Mouse (Mus musculus): ENCODE measurements around the gene Rad51d. TPM values are rescaled to one million over a fixed set of nuclear protein-coding genes. Genes with fewer than 3 reads are reported as not detected.

Gene Rad51d
- polyA plus RNA-seq, 2 experiments, result 3.5 to 6.8 TPM

DNA sequence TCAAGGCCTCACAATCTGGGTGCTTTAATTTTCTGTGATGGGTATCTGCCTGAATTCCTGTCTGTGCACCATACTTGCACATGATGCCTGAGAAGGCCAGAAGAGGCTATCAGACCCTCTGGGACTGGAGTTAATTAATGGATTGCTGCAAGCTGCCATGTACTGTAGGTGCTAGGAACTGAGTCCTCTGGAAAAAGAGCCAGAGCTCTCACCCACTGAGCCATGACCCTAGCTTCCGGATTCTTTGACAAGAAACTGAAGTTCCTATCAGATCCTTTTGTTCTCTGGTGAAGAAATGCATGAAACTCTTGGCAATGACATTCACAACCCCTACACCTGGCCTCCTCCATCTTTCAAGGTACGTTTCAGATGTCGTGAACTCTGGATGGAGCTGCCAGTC, 43.5 kb downstream of the Rad51d start:
- ATAC-seq (ENCODE audit: insufficient read depth), result no peak
- Histone ChIP-seq H3K9me3 (ENCODE audit: control insufficient read depth, low read length) (no peaks in the 10 kb centered on the region), H3K27me3 (ENCODE audit: control insufficient read depth, insufficient read depth, low read length) (no peaks in the 10 kb centered on the region), H3K4me1 (replicated peaks; ENCODE audit: control insufficient read depth in 2 of 2, insufficient read depth in 2 of 2, low read length in 1 of 2) (peaks cover 64 to 77% of the 10 kb centered on the region in 2 experiments), H3K27ac (peak overlapping the region; percentile 99), H3K4me2 (ENCODE audit: low read depth) (peak overlapping the region; percentile 100), H3K9ac (replicated peaks) (peak overlapping the region; percentile 96), H3K36me3 (replicated peaks; ENCODE audit: control insufficient read depth, insufficient read depth, low read depth) (0 out of 2 replicates have a peak, but pooled peaks cover 4% of the 10 kb centered on the region), H3K4me3 (ENCODE audit: insufficient read depth in 1 of 2, low read depth in 2 of 2, low read length in 2 of 2) (peak overlapping the region; percentile 30 to 35; a peak in 2 of 4 replicates)
- DNase-seq (ENCODE audit: low read depth in 3 of 3, low spot score in 3 of 3), result no peak
- TF ChIP-seq EP300 (IDR thresholded peaks at IDR 0.05; ENCODE audit: low read depth) (no peak), CTCF (IDR thresholded peaks at IDR 0.05; ENCODE audit: low read depth) (no peak)
- WGBS (ENCODE audit: insufficient replicate concordance), result 30% methylated on average over 3 of the region's 3 CpGs

DNA sequence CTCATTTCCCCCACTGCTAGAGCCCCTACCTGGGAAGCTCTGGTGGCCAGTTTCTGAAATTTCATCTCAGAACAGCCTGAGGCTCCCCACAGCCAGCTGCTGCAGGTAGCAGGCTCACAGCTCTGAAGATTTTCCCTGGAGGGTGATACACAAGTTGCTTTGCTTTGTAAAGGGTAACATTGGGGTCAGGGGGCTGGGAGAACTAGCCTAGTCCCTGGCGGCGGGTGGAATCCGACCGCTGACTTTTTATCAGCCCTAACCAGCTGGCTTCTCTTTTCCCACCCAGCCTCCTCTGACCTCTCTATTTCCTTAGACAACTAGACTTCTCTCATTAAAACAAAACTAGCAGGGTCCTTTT, 44.4 kb downstream of the Rad51d start:
- peak; percentile 86 for ATAC-seq (ENCODE audit: insufficient read depth)
- Histone ChIP-seq H3K4me1 (replicated peaks; ENCODE audit: control insufficient read depth in 2 of 2, insufficient read depth in 2 of 2, low read length in 1 of 2) (peaks cover 60 to 73% of the 10 kb centered on the region in 2 experiments), H3K9ac (replicated peaks) (peak overlapping the region; percentile 96), H3K4me2 (ENCODE audit: low read depth) (peak overlapping the region; percentile 100), H3K27ac (peak overlapping the region; percentile 99), H3K4me3 (ENCODE audit: insufficient read depth in 1 of 2, low read depth in 2 of 2, low read length in 2 of 2) (peak overlapping the region; percentile 67 to 86), H3K27me3 (ENCODE audit: control insufficient read depth, insufficient read depth, low read length) (no peaks in the 10 kb centered on the region), H3K36me3 (replicated peaks; ENCODE audit: control insufficient read depth, insufficient read depth, low read depth) (0 out of 2 replicates have a peak, but pooled peaks cover 4% of the 10 kb centered on the region), H3K9me3 (ENCODE audit: control insufficient read depth, low read length) (no peaks in the 10 kb centered on the region)
- DNase-seq (ENCODE audit: low read depth in 3 of 3, low spot score in 3 of 3), result peak; percentile 76 to 84 (median 82)
- TF ChIP-seq CTCF (IDR thresholded peaks at IDR 0.05; ENCODE audit: low read depth) (no peak), EP300 (IDR thresholded peaks at IDR 0.05; ENCODE audit: low read depth) (peak; percentile 90)
- 0% methylated on average over 4 of the region's 4 CpGs for WGBS (ENCODE audit: insufficient replicate concordance)

DNA sequence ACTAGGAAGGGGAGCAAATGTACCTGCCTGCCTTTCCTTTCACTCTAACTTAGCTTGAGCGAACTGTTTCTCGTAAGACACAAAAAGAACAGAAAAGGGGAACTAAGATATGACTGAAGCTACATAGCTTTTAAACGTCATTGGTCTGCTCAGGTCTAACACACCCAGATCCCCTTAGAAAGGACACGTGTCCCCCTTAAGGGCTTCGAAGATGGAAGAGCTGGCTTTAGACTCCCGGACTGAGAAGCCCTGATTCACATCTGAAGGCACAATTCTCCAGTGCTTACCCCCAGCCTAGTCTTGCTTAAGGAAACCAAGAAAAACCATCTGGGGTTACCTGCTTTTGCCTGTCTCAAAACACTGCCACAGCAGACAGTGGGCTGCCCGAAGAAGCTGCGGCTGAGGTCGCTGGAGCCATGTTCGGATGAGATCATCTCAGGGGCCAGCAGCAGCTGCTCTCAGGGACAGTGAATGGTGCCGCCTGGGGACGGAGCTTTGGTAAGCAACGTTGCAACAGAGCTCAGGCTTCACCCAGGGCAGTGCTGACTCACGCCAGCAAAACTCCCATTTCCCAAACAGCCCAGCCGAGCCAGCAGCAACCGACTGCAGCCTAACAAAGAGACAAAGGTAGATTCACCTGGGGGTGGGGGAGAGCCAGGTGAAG, 44.9 kb downstream of the Rad51d start:
- WGBS (ENCODE audit: insufficient replicate concordance), result 4% methylated on average over 16 of the region's 16 CpGs
- H3K36me3 ChIP-seq (replicated peaks; ENCODE audit: control insufficient read depth, insufficient read depth, low read depth), result 0 out of 2 replicates have a peak, but pooled peaks cover 4% of the 10 kb centered on the region
- TF ChIP-seq EP300 (IDR thresholded peaks at IDR 0.05; ENCODE audit: low read depth) (no peak), CTCF (IDR thresholded peaks at IDR 0.05; ENCODE audit: low read depth) (peak; percentile 81)
- H3K27ac ChIP-seq, result peak overlapping the region; percentile 99
- no peaks in the 10 kb centered on the region for H3K27me3 ChIP-seq (ENCODE audit: control insufficient read depth, insufficient read depth, low read length)
- peak overlapping the region; percentile 100 for H3K4me2 ChIP-seq (ENCODE audit: low read depth)
- DNase-seq (ENCODE audit: low read depth in 3 of 3, low spot score in 3 of 3) (peak; percentile 75 to 82 (median 80)), ATAC-seq (ENCODE audit: insufficient read depth) (peak; percentile 88)
- peak overlapping the region; percentile 67 to 86 for H3K4me3 ChIP-seq (ENCODE audit: insufficient read depth in 1 of 2, low read depth in 2 of 2, low read length in 2 of 2)
- peak overlapping the region; percentile 96 for H3K9ac ChIP-seq (replicated peaks)
- H3K4me1 ChIP-seq (replicated peaks; ENCODE audit: control insufficient read depth in 2 of 2, insufficient read depth in 2 of 2, low read length in 1 of 2), result peaks cover 60 to 73% of the 10 kb centered on the region in 2 experiments
- no peaks in the 10 kb centered on the region for H3K9me3 ChIP-seq (ENCODE audit: control insufficient read depth, low read length)

GRCm38 (mm10) chr11:82844771-82845414, 45.5 kb downstream of the Rad51d start:
- Histone ChIP-seq H3K9me3 (ENCODE audit: control insufficient read depth, low read length) (no peaks in the 10 kb centered on the region), H3K4me2 (ENCODE audit: low read depth) (peak overlapping the region; percentile 100), H3K27me3 (ENCODE audit: control insufficient read depth, insufficient read depth, low read length) (no peaks in the 10 kb centered on the region), H3K27ac (peak overlapping the region; percentile 99), H3K36me3 (replicated peaks; ENCODE audit: control insufficient read depth, insufficient read depth, low read depth) (0 out of 2 replicates have a peak, but pooled peaks cover 4% of the 10 kb centered on the region), H3K4me3 (ENCODE audit: insufficient read depth in 1 of 2, low read depth in 2 of 2, low read length in 2 of 2) (peak overlapping the region; percentile 67 to 86), H3K4me1 (replicated peaks; ENCODE audit: control insufficient read depth in 2 of 2, insufficient read depth in 2 of 2, low read length in 1 of 2) (peaks cover 60 to 70% of the 10 kb centered on the region in 2 experiments), H3K9ac (replicated peaks) (peak overlapping the region; percentile 96)
- WGBS (ENCODE audit: insufficient replicate concordance), result 38% methylated on average over 11 of the region's 11 CpGs
- no peak for TF ChIP-seq EP300 (IDR thresholded peaks at IDR 0.05; ENCODE audit: low read depth)
- TF ChIP-seq CTCF (IDR thresholded peaks at IDR 0.05; ENCODE audit: low read depth), result no peak
- no peak for DNase-seq (ENCODE audit: low read depth in 3 of 3, low spot score in 3 of 3)
- no peak for ATAC-seq (ENCODE audit: insufficient read depth)

GRCm38 (mm10) chr11:82838511-82838910, 51.9 kb downstream of the Rad51d start:
- Histone ChIP-seq H3K9ac (replicated peaks) (no peak overlapping the region), H3K4me3 (ENCODE audit: insufficient read depth in 1 of 2, low read depth in 2 of 2, low read length in 2 of 2) (no peak overlapping the region), H3K4me2 (ENCODE audit: low read depth) (no peak overlapping the region), H3K9me3 (ENCODE audit: control insufficient read depth, low read length) (no peaks in the 10 kb centered on the region), H3K27me3 (ENCODE audit: control insufficient read depth, insufficient read depth, low read length) (no peaks in the 10 kb centered on the region), H3K27ac (no peak overlapping the region), H3K36me3 (replicated peaks; ENCODE audit: control insufficient read depth, insufficient read depth, low read depth) (peaks cover 7% of the 10 kb centered on the region), H3K4me1 (replicated peaks; ENCODE audit: control insufficient read depth in 2 of 2, insufficient read depth in 2 of 2, low read length in 1 of 2) (peaks cover 28 to 40% of the 10 kb centered on the region in 2 experiments)
- TF ChIP-seq EP300 (IDR thresholded peaks at IDR 0.05; ENCODE audit: low read depth) (no peak), CTCF (IDR thresholded peaks at IDR 0.05; ENCODE audit: low read depth) (no peak)
- DNase-seq (ENCODE audit: low read depth in 3 of 3, low spot score in 3 of 3), result no peak
- no peak for ATAC-seq (ENCODE audit: insufficient read depth)
- WGBS (ENCODE audit: insufficient replicate concordance), result 76% methylated on average over 5 of the region's 5 CpGs

All from liver, embryonic 14.5 days (tissue).